Mouse (Mus musculus): ENCODE results near the gene Actr3. TPM values are rescaled to one million over a fixed set of nuclear protein-coding genes. Genes with fewer than 3 reads are reported as not detected.

Actr3 gene
- polyA plus RNA-seq, 2 experiments, result 41.4 to 109 TPM

GRCm38 (mm10) chr1:125439556-125439955 lies 4.0 kb upstream of the Actr3 start:
- H3K4me2 ChIP-seq (ENCODE audit: low read depth), result no peak overlapping the region
- no peak for DNase-seq (ENCODE audit: low read depth in 3 of 3, low spot score in 3 of 3)
- no peak for ATAC-seq (ENCODE audit: insufficient read depth)
- H3K27me3 ChIP-seq (ENCODE audit: control insufficient read depth, insufficient read depth, low read length), result no peaks in the 10 kb centered on the region
- no peak overlapping the region for H3K9ac ChIP-seq (replicated peaks)
- no peak overlapping the region for H3K4me3 ChIP-seq (ENCODE audit: insufficient read depth in 1 of 2, low read depth in 2 of 2, low read length in 2 of 2)
- H3K27ac ChIP-seq, result no peak overlapping the region
- 68% methylated on average over 3 of the region's 3 CpGs for WGBS (ENCODE audit: insufficient replicate concordance)
- no peak for TF ChIP-seq EP300 (IDR thresholded peaks at IDR 0.05; ENCODE audit: low read depth)
- no peak for TF ChIP-seq CTCF (IDR thresholded peaks at IDR 0.05; ENCODE audit: low read depth)
- peaks cover 5 to 13% of the 10 kb centered on the region in 2 experiments for H3K4me1 ChIP-seq (replicated peaks; ENCODE audit: control insufficient read depth in 2 of 2, insufficient read depth in 2 of 2, low read length in 1 of 2)
- H3K36me3 ChIP-seq (replicated peaks; ENCODE audit: control insufficient read depth, insufficient read depth, low read depth), result no peaks in the 10 kb centered on the region
- H3K9me3 ChIP-seq (ENCODE audit: control insufficient read depth, low read length), result no peaks in the 10 kb centered on the region

- no peak for DNase-seq (ENCODE audit: low read depth in 3 of 3, low spot score in 3 of 3)
- H3K4me2 ChIP-seq (ENCODE audit: low read depth), result no peak overlapping the region
- H3K9me3 ChIP-seq (ENCODE audit: control insufficient read depth, low read length), result no peaks in the 10 kb centered on the region
- H3K9ac ChIP-seq (replicated peaks), result no peak overlapping the region
- no peak overlapping the region for H3K4me3 ChIP-seq (ENCODE audit: insufficient read depth in 1 of 2, low read depth in 2 of 2, low read length in 2 of 2)
- H3K4me1 ChIP-seq (replicated peaks; ENCODE audit: control insufficient read depth in 2 of 2, insufficient read depth in 2 of 2, low read length in 1 of 2), result peaks cover 5 to 13% of the 10 kb centered on the region in 2 experiments
- H3K27me3 ChIP-seq (ENCODE audit: control insufficient read depth, insufficient read depth, low read length), result no peaks in the 10 kb centered on the region
- WGBS (ENCODE audit: insufficient replicate concordance), result 70% methylated on average over 2 of the region's 2 CpGs
- no peaks in the 10 kb centered on the region for H3K36me3 ChIP-seq (replicated peaks; ENCODE audit: control insufficient read depth, insufficient read depth, low read depth)
- TF ChIP-seq CTCF (IDR thresholded peaks at IDR 0.05; ENCODE audit: low read depth) (no peak), EP300 (IDR thresholded peaks at IDR 0.05; ENCODE audit: low read depth) (no peak)
- H3K27ac ChIP-seq, result no peak overlapping the region
- no peak for ATAC-seq (ENCODE audit: insufficient read depth)
Observed at GRCm38 (mm10) chr1:125438826-125439225, 3.3 kb upstream of the Actr3 start.

DNA sequence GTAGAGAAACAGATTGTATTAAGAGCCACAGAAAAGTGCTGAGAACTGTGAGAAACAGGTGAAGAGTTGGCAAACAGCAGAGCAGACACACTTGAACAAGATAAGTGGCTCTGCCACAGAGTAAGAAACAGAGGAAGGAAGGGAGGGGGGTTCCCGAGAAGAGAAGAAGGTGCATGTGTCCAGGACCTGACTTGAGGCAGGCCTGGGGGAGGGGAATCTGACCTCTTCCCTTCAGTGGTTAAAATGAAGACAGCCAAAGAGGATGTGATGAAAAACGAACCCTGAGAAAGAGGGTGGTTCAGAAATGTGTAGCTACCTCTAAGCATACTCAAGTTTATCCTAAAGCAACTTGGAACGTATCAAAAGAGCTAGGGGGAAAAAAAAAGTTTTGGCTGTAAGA lies 2.4 kb upstream of the Actr3 start:
- H3K4me1 ChIP-seq (replicated peaks; ENCODE audit: control insufficient read depth in 2 of 2, insufficient read depth in 2 of 2, low read length in 1 of 2), result peaks cover 8 to 16% of the 10 kb centered on the region in 2 experiments
- ATAC-seq (ENCODE audit: insufficient read depth), result no peak
- no peak overlapping the region for H3K9ac ChIP-seq (replicated peaks)
- H3K27ac ChIP-seq, result no peak overlapping the region
- DNase-seq (ENCODE audit: low read depth in 3 of 3, low spot score in 3 of 3), result no peak
- no peak overlapping the region for H3K4me2 ChIP-seq (ENCODE audit: low read depth)
- no peaks in the 10 kb centered on the region for H3K36me3 ChIP-seq (replicated peaks; ENCODE audit: control insufficient read depth, insufficient read depth, low read depth)
- 13% methylated on average over 3 of the region's 3 CpGs for WGBS (ENCODE audit: insufficient replicate concordance)
- H3K4me3 ChIP-seq (ENCODE audit: insufficient read depth in 1 of 2, low read depth in 2 of 2, low read length in 2 of 2), result no peak overlapping the region
- no peaks in the 10 kb centered on the region for H3K9me3 ChIP-seq (ENCODE audit: control insufficient read depth, low read length)
- no peaks in the 10 kb centered on the region for H3K27me3 ChIP-seq (ENCODE audit: control insufficient read depth, insufficient read depth, low read length)
- TF ChIP-seq CTCF (IDR thresholded peaks at IDR 0.05; ENCODE audit: low read depth) (no peak), EP300 (IDR thresholded peaks at IDR 0.05; ENCODE audit: low read depth) (no peak)

DNA sequence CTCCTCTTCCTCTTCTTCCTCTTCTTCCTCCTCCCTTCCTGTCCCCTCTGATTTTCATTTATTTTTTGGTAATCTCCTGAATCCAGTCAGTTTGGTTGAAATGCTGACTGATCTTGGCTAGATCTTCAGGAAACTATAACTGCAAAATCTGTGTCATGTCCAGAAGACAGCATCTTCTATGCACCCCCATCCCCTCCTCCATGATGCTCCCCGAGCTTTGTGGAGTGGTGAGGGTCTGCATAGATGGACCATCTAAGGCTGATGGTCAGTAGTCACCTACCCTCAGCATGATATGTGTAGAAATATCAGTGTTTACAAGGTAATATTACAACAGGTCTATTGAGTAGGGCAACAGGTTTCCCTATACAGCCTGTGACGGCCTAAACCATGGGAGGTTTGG lies 1.6 kb upstream of the Actr3 start:
- Histone ChIP-seq H3K9ac (replicated peaks) (no peak overlapping the region), H3K4me2 (ENCODE audit: low read depth) (no peak overlapping the region), H3K27ac (no peak overlapping the region), H3K27me3 (ENCODE audit: control insufficient read depth, insufficient read depth, low read length) (no peaks in the 10 kb centered on the region), H3K9me3 (ENCODE audit: control insufficient read depth, low read length) (no peaks in the 10 kb centered on the region), H3K36me3 (replicated peaks; ENCODE audit: control insufficient read depth, insufficient read depth, low read depth) (no peaks in the 10 kb centered on the region), H3K4me3 (ENCODE audit: insufficient read depth in 1 of 2, low read depth in 2 of 2, low read length in 2 of 2) (no peak overlapping the region), H3K4me1 (replicated peaks; ENCODE audit: control insufficient read depth in 2 of 2, insufficient read depth in 2 of 2, low read length in 1 of 2) (peaks cover 12 to 20% of the 10 kb centered on the region in 2 experiments)
- 62% methylated on average over 2 of the region's 2 CpGs for WGBS (ENCODE audit: insufficient replicate concordance)
- DNase-seq (ENCODE audit: low read depth in 3 of 3, low spot score in 3 of 3) (no peak), ATAC-seq (ENCODE audit: insufficient read depth) (no peak)
- TF ChIP-seq EP300 (IDR thresholded peaks at IDR 0.05; ENCODE audit: low read depth) (no peak), CTCF (IDR thresholded peaks at IDR 0.05; ENCODE audit: low read depth) (no peak)

- Histone ChIP-seq H3K4me1 (replicated peaks; ENCODE audit: control insufficient read depth in 2 of 2, insufficient read depth in 2 of 2, low read length in 1 of 2) (peaks cover 24 to 27% of the 10 kb centered on the region in 2 experiments), H3K9ac (replicated peaks) (peak overlapping the region; percentile 98), H3K27ac (peak overlapping the region; percentile 91), H3K27me3 (ENCODE audit: control insufficient read depth, insufficient read depth, low read length) (no peaks in the 10 kb centered on the region), H3K9me3 (ENCODE audit: control insufficient read depth, low read length) (no peaks in the 10 kb centered on the region), H3K36me3 (replicated peaks; ENCODE audit: control insufficient read depth, insufficient read depth, low read depth) (no peaks in the 10 kb centered on the region), H3K4me3 (ENCODE audit: insufficient read depth in 1 of 2, low read depth in 2 of 2, low read length in 2 of 2) (peak overlapping the region; percentile 92 to 94), H3K4me2 (ENCODE audit: low read depth) (peak overlapping the region; percentile 86)
- TF ChIP-seq CTCF (IDR thresholded peaks at IDR 0.05; ENCODE audit: low read depth), result no peak
- no peak for TF ChIP-seq EP300 (IDR thresholded peaks at IDR 0.05; ENCODE audit: low read depth)
- ATAC-seq (ENCODE audit: insufficient read depth) (no peak), DNase-seq (ENCODE audit: low read depth in 3 of 3, low spot score in 3 of 3) (no peak)
- WGBS (ENCODE audit: insufficient replicate concordance), result 2% methylated on average over 22 of the region's 23 CpGs
Observed at GRCm38 (mm10) chr1:125435018-125435368, 534 bp downstream of the Actr3 start.

All from liver, embryonic 14.5 days (tissue).